Mouse (Mus musculus) intestine, embryonic 16.5 days (tissue): ENCODE data around the gene Tbx5. TPM values are rescaled to one million over a fixed set of nuclear protein-coding genes. Genes with fewer than 3 reads are reported as not detected.

Source experiments
- ATAC-seq: fragments of 200-750 bp; cut with Nextera tagmentation; 2 replicates; pipeline ENCODE4 v1.8.0; 2017; ENCODE audit warnings: moderate TSS enrichment, moderate library complexity
- H3K27ac ChIP-seq: fragments of 300-500 bp; sonication (generic); 2 replicates; pipeline ENCODE4 v1.5.1; 2014; ENCODE audit warnings: mild to moderate bottlenecking, low read length
- H3K27me3 ChIP-seq: fragments of 300-500 bp; sonication (generic); replicated peaks from 2 replicates; pipeline ENCODE4 v1.6.1; 2014; ENCODE audit warnings: low read length, control low read depth, mixed read lengths; ENCODE audit not compliant: control insufficient read depth, insufficient read depth
- H3K36me3 ChIP-seq: fragments of 300-500 bp; sonication (generic); 2 replicates; pipeline ENCODE4 v1.6.1; 2014; ENCODE audit warnings: low read length, control low read depth; ENCODE audit not compliant: control insufficient read depth, insufficient read depth
- H3K4me1 ChIP-seq: fragments of 300-500 bp; sonication (generic); 2 replicates; pipeline ENCODE4 v1.6.1; 2014; ENCODE audit warnings: low read length, control low read depth, mixed read lengths; ENCODE audit not compliant: control insufficient read depth, insufficient read depth
- H3K4me2 ChIP-seq: fragments of 300-500 bp; sonication (generic); 2 replicates; pipeline ENCODE4 v1.6.1; 2014; ENCODE audit warnings: low read depth, low read length, control low read depth
- H3K4me3 ChIP-seq: fragments of 300-500 bp; sonication (generic); 2 replicates; pipeline ENCODE4 v1.5.1; 2014; ENCODE audit warnings: mild to moderate bottlenecking, low read length
- H3K9ac ChIP-seq: fragments of 300-500 bp; sonication (generic); 2 replicates; pipeline ENCODE4 v1.6.1; 2014; ENCODE audit warnings: low read depth, low read length
- H3K9me3 ChIP-seq: fragments of 300-500 bp; sonication (generic); 2 replicates; pipeline ENCODE4 v1.6.1; 2016; ENCODE audit warnings: low read length, control low read depth; ENCODE audit not compliant: control insufficient read depth
- WGBS: fragments of 180-500 bp; shearing (Covaris S2); extraction: QIAGEN DNeasy Blood & Tissue Kit; methylation state at CpG from one replicate; pipeline ENCODE4 v1.1.7; 2014; 5-methylcytosine and 5-hydroxymethylcytosine counted together
- polyA plus RNA-seq: library from polyadenylated mRNA; unstranded; fragments of >200 nt; fragmentation: Nextera tagmentation; extraction: Ambion mirVana; gene quantifications from 2 replicates; pipeline ENCODE4 v1.2.1, GENCODE M21; 2015

The Tbx5 gene
- polyA plus RNA-seq, 1 experiment from 2014 or later, result not detected

DNA sequence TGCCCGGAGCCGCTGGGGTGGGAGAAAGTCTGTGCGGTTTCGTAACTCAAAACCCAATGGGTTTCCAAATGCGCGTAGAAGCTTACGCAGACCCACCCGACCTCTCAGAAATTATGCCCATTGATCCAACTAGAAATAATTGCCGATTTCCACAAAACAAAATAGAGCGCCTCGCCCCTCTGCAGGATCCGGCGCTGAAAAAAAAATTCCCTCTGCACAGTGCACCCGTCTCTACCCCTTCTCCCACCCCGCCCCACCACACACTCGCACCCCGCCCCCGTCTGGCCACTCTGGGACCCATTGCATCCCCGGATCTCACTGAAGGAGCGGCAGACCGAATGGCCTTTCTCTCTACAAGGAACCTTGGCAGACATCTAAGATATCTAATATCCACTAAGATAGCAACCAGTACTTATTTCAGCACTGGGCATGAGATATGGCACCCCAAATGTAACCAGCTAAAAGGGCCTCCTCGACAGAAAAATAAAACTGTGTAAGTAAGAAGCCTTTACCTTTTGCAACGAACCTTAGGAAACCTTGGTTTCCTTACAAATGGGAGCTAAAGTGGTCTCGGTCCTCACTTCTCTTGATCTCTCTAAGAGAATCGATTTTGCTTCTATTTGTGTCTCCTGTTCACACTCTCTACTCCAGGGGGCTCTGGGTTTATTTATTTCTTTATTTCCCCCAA is 533 bp upstream of the Tbx5 start:
- Histone ChIP-seq H3K4me1 (peaks cover 4% of the 10 kb centered on the region), H3K27me3 (peaks cover 83% of the 10 kb centered on the region), H3K27ac (no peak overlapping the region), H3K9me3 (no peaks in the 10 kb centered on the region), H3K36me3 (no peaks in the 10 kb centered on the region), H3K9ac (no peak overlapping the region), H3K4me2 (0 out of 2 replicates have a peak overlapping the region, but pooled peaks have one; percentile 46), H3K4me3 (no peak overlapping the region)
- no peak for ATAC-seq
- WGBS, result 3% methylated on average over 25 of the region's 25 CpGs

GRCm38 (mm10) chr5:119833223-119834030 is 959 bp downstream of the Tbx5 start:
- WGBS, result 8% methylated on average over 8 of the region's 8 CpGs
- Histone ChIP-seq H3K4me2 (no peak overlapping the region), H3K27me3 (peaks cover 84% of the 10 kb centered on the region), H3K4me3 (no peak overlapping the region), H3K27ac (no peak overlapping the region), H3K36me3 (no peaks in the 10 kb centered on the region), H3K9me3 (no peaks in the 10 kb centered on the region), H3K4me1 (peaks cover 4% of the 10 kb centered on the region), H3K9ac (no peak overlapping the region)
- no peak for ATAC-seq

DNA sequence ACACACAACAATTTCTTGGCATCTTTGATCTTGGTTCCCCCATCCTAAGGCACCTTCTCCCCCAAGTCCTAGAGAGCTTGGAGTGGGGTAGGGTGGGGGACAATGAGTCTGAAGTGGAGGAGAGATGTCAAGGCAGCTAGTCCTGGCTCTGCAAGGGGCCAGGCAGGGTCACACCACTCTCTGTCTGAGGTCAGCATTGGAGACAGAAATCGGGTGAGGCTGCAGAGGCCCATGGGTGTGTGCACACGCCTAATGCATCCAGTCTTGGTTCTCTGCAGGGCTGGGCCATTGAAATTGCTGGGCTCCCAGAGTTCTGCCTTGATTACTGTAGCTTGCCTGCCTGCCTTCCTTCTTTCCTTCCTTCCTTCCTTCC is 1.5 kb downstream of the Tbx5 start:
- ATAC-seq, result no peak
- Histone ChIP-seq H3K9ac (no peak overlapping the region), H3K36me3 (no peaks in the 10 kb centered on the region), H3K4me3 (no peak overlapping the region), H3K4me1 (peaks cover 4% of the 10 kb centered on the region), H3K4me2 (no peak overlapping the region), H3K9me3 (no peaks in the 10 kb centered on the region), H3K27ac (no peak overlapping the region), H3K27me3 (peaks cover 84% of the 10 kb centered on the region)
- 0% methylated on average over 2 of the region's 2 CpGs for WGBS

DNA sequence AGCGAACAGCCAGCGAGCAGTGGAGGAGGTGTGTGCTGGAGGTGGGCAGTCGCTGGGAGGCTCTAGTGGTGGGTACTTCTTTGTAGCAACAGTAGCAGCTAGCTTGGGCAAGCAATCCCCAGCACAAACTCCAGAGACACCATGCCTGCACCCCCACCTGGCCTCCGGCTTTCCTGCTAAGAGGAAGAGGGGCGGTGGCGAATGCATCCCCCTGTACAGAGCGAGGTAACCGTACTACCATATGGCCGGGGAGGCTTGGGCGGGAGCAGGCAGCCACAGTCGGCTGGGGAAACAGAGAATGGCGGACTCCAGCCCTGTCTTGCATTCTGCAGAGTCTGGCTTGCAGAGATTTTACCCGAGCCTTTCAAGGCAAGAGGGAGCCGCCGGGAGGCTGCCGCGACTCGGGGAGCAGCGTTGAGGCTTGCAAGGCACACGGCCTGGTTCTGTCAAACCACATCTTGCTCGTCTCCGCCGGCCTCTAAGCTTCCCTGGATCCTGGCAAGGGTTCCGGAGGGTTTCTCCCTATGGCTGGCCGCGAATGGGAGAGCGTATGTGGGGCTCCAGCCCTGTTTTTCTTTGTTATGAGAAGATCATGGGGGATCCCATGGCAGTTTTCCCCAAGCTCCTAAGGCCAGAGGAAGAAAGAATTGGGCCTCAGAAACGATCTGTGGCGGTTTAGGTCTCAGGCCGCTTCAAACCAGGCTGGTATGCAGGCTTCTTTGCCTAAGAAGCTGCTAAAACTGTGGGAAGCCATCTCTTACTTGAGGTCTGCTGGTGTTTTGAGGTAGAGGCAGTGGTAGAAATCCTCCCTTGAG is 2.8 kb downstream of the Tbx5 start:
- Histone ChIP-seq H3K36me3 (no peaks in the 10 kb centered on the region), H3K4me1 (peaks cover 4% of the 10 kb centered on the region), H3K4me3 (no peak overlapping the region), H3K4me2 (no peak overlapping the region), H3K9ac (no peak overlapping the region), H3K27ac (no peak overlapping the region), H3K9me3 (no peaks in the 10 kb centered on the region), H3K27me3 (peaks cover 84% of the 10 kb centered on the region)
- no peak for ATAC-seq
- WGBS, result 3% methylated on average over 30 of the region's 30 CpGs

DNA sequence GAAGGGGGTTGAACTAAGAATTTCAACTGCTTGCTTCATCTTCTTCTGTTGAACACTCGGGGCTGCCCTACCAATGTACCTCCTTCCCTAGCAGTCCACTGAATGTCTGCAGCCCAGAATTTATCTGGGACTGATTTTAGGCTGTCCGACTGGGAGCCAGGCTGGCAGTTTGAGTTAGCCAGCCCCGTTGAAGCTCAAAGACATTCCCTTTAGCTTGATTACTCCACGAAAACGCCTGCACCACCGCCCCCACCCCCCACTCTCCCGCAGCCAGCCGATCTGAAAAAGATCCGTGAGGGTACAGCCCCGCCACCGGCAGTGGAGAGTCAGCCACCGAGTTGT is 3.4 kb downstream of the Tbx5 start:
- Histone ChIP-seq H3K27ac (no peak overlapping the region), H3K9ac (no peak overlapping the region), H3K4me3 (no peak overlapping the region), H3K4me2 (no peak overlapping the region), H3K27me3 (peaks cover 85% of the 10 kb centered on the region), H3K4me1 (peaks cover 4% of the 10 kb centered on the region), H3K9me3 (no peaks in the 10 kb centered on the region), H3K36me3 (no peaks in the 10 kb centered on the region)
- WGBS, result 3% methylated on average over 12 of the region's 12 CpGs
- ATAC-seq, result no peak

GRCm38 (mm10) chr5:119836618-119837305 is 4.3 kb downstream of the Tbx5 start:
- Histone ChIP-seq H3K27me3 (peaks cover 82% of the 10 kb centered on the region), H3K4me3 (no peak overlapping the region), H3K27ac (no peak overlapping the region), H3K9me3 (no peaks in the 10 kb centered on the region), H3K4me2 (no peak overlapping the region), H3K4me1 (no peaks in the 10 kb centered on the region; the same call in 1 of the 2 replicates), H3K36me3 (no peaks in the 10 kb centered on the region), H3K9ac (no peak overlapping the region)
- 2% methylated on average over 28 of the region's 28 CpGs for WGBS
- no peak for ATAC-seq

- ATAC-seq, result no peak
- Histone ChIP-seq H3K9ac (no peak overlapping the region), H3K4me1 (no peaks in the 10 kb centered on the region; the same call in 1 of the 2 replicates), H3K27me3 (peaks cover 82% of the 10 kb centered on the region), H3K4me3 (no peak overlapping the region), H3K9me3 (no peaks in the 10 kb centered on the region), H3K27ac (no peak overlapping the region), H3K36me3 (no peaks in the 10 kb centered on the region), H3K4me2 (no peak overlapping the region)
- WGBS, result 1% methylated on average over 19 of the region's 19 CpGs
Observed at GRCm38 (mm10) chr5:119837306-119837675, 4.8 kb downstream of the Tbx5 start.

GRCm38 (mm10) chr5:119837861-119838260 is 5.4 kb downstream of the Tbx5 start:
- WGBS, result 17% methylated on average over 3 of the region's 3 CpGs
- peaks cover 85% of the 10 kb centered on the region for H3K27me3 ChIP-seq
- H3K36me3 ChIP-seq, result no peaks in the 10 kb centered on the region

GRCm38 (mm10) chr5:119838441-119838840 is 6.0 kb downstream of the Tbx5 start:
- no peak for ATAC-seq
- peaks cover 87% of the 10 kb centered on the region for H3K27me3 ChIP-seq
- WGBS, result 5% methylated on average over 7 of the region's 7 CpGs

More at GRCm38 (mm10) chr5:119837861-119838260, 5.4 kb downstream of the Tbx5 start:
- no peak overlapping the region for H3K9ac ChIP-seq
- no peak overlapping the region for H3K4me3 ChIP-seq
- no peaks in the 10 kb centered on the region for H3K9me3 ChIP-seq
- no peaks in the 10 kb centered on the region; the same call in 1 of the 2 replicates for H3K4me1 ChIP-seq
- no peak overlapping the region for H3K27ac ChIP-seq
- no peak for ATAC-seq
- no peak overlapping the region for H3K4me2 ChIP-seq

More at GRCm38 (mm10) chr5:119838441-119838840, 6.0 kb downstream of the Tbx5 start:
- H3K27ac ChIP-seq, result no peak overlapping the region
- no peak overlapping the region for H3K9ac ChIP-seq
- no peak overlapping the region for H3K4me3 ChIP-seq
- no peaks in the 10 kb centered on the region for H3K9me3 ChIP-seq
- no peaks in the 10 kb centered on the region; the same call in 1 of the 2 replicates for H3K4me1 ChIP-seq
- H3K4me2 ChIP-seq, result no peak overlapping the region
- H3K36me3 ChIP-seq, result no peaks in the 10 kb centered on the region
